Mouse (Mus musculus) heart, embryonic 11.5 days (tissue): Measurements from ENCODE around the gene Bcas2. TPM values are rescaled to one million over a fixed set of nuclear protein-coding genes. Genes with fewer than 3 reads are reported as not detected.
A peak's percentile ranks its signal among the peaks of the same experiment; 100 is the strongest.
"Not testable (repeated sequence)": the region's sequence is repeated elsewhere in the genome, so short reads cannot be mapped to it uniquely, and the experiment has no call there.

Experiments used
- ATAC-seq: fragments of 200-750 bp; cut with Nextera tagmentation; replicated peaks from 2 replicates; pipeline ENCODE4 v1.8.0; 2017; ENCODE audit warnings: moderate library complexity; ENCODE audit not compliant: insufficient number of reproducible peaks, low FRiP score, low TSS enrichment
- H3K27ac ChIP-seq: fragments of 300-500 bp; sonication (generic); 2 replicates; pipeline ENCODE4 v1.5.1; 2014; ENCODE audit warnings: mild to moderate bottlenecking, low read depth, low read length
- H3K27me3 ChIP-seq: fragments of 300-500 bp; sonication (generic); 2 replicates; pipeline ENCODE4 v1.6.1; 2014; ENCODE audit warnings: mild to moderate bottlenecking, low read length, mixed read lengths; ENCODE audit not compliant: control insufficient read depth, insufficient read depth
- H3K36me3 ChIP-seq: fragments of 300-500 bp; sonication (generic); 2 replicates; pipeline ENCODE4 v1.6.1; 2014; ENCODE audit warnings: mild to moderate bottlenecking, low read length, moderate library complexity, mixed read lengths; ENCODE audit not compliant: control insufficient read depth, insufficient read depth
- H3K4me1 ChIP-seq: fragments of 300-500 bp; sonication (generic); 2 replicates; pipeline ENCODE4 v1.6.1; 2014; ENCODE audit warnings: low read length; ENCODE audit not compliant: control insufficient read depth, insufficient read depth
- H3K4me2 ChIP-seq: fragments of 300-500 bp; sonication (generic); 2 replicates; pipeline ENCODE4 v1.6.1; 2014; ENCODE audit warnings: mild to moderate bottlenecking, moderate library complexity
- H3K4me3 ChIP-seq: fragments of 300-500 bp; sonication (generic); 2 replicates; pipeline ENCODE4 v1.5.1; 2014; ENCODE audit warnings: low read depth, low read length
- H3K9ac ChIP-seq: fragments of 300-500 bp; sonication (generic); 2 replicates; pipeline ENCODE4 v1.6.1; 2014; ENCODE audit warnings: mild to moderate bottlenecking, low read depth, low read length, moderate library complexity
- H3K9me3 ChIP-seq: fragments of 300-500 bp; sonication (generic); replicated peaks from 2 replicates; pipeline ENCODE4 v1.6.1; 2016; ENCODE audit warnings: low read length; ENCODE audit not compliant: control insufficient read depth
- WGBS: fragments of 180-500 bp; shearing (Covaris S2); extraction: QIAGEN DNeasy Blood & Tissue Kit; methylation state at CpG from one replicate; pipeline ENCODE4 v1.1.7; 2014; ENCODE audit not compliant: insufficient replicate concordance; 5-methylcytosine and 5-hydroxymethylcytosine counted together
- polyA plus RNA-seq: library from polyadenylated mRNA; unstranded; fragments of >200 nt; fragmentation: Nextera tagmentation; extraction: Ambion mirVana; gene quantifications from 2 replicates; pipeline ENCODE4 v1.2.1, GENCODE M21; 2014

Gene Bcas2
- polyA plus RNA-seq, 1 experiment from 2014 or later: 157 TPM

- no peaks in the 10 kb centered on the region for H3K27me3 ChIP-seq
- H3K9ac ChIP-seq: no peak overlapping the region
- no peak overlapping the region for H3K4me2 ChIP-seq
- H3K9me3 ChIP-seq: no peaks in the 10 kb centered on the region
- H3K4me1 ChIP-seq: peaks cover 8% of the 10 kb centered on the region
- WGBS: 91% methylated on average over 10 of the region's 10 CpGs
- H3K27ac ChIP-seq: no peak overlapping the region
- no peak overlapping the region for H3K4me3 ChIP-seq
- H3K36me3 ChIP-seq: no peaks in the 10 kb centered on the region
- no peak for ATAC-seq
Observed at GRCm38 (mm10) chr3:103133098-103133497, 38.4 kb upstream of the Bcas2 start.

- no peaks in the 10 kb centered on the region for H3K27me3 ChIP-seq
- WGBS: 85% methylated on average over 4 of the region's 4 CpGs
- ATAC-seq: no peak
Observed at GRCm38 (mm10) chr3:103136414-103137077, 34.9 kb upstream of the Bcas2 start.

GRCm38 (mm10) chr3:103139047-103139446 is 32.4 kb upstream of the Bcas2 start:
- Histone ChIP-seq H3K9ac (0 out of 2 replicates have a peak overlapping the region, but pooled peaks have one; percentile 48), H3K4me3 (no peak overlapping the region), H3K36me3 (no peaks in the 10 kb centered on the region), H3K4me2 (0 out of 2 replicates have a peak overlapping the region, but pooled peaks have one; percentile 0), H3K27me3 (no peaks in the 10 kb centered on the region), H3K4me1 (peaks cover 9% of the 10 kb centered on the region), H3K27ac (peak overlapping the region; percentile 74; the same call in 1 of the 2 replicates), H3K9me3 (no peaks in the 10 kb centered on the region)
- WGBS: 47% methylated on average over 8 of the region's 8 CpGs
- no peak for ATAC-seq

More at GRCm38 (mm10) chr3:103136414-103137077, 34.9 kb upstream of the Bcas2 start:
- no peak overlapping the region for H3K4me3 ChIP-seq
- H3K9me3 ChIP-seq: no peaks in the 10 kb centered on the region
- H3K36me3 ChIP-seq: no peaks in the 10 kb centered on the region
- H3K4me1 ChIP-seq: peaks cover 9% of the 10 kb centered on the region
- H3K27ac ChIP-seq: no peak overlapping the region
- H3K4me2 ChIP-seq: no peak overlapping the region
- H3K9ac ChIP-seq: no peak overlapping the region

DNA sequence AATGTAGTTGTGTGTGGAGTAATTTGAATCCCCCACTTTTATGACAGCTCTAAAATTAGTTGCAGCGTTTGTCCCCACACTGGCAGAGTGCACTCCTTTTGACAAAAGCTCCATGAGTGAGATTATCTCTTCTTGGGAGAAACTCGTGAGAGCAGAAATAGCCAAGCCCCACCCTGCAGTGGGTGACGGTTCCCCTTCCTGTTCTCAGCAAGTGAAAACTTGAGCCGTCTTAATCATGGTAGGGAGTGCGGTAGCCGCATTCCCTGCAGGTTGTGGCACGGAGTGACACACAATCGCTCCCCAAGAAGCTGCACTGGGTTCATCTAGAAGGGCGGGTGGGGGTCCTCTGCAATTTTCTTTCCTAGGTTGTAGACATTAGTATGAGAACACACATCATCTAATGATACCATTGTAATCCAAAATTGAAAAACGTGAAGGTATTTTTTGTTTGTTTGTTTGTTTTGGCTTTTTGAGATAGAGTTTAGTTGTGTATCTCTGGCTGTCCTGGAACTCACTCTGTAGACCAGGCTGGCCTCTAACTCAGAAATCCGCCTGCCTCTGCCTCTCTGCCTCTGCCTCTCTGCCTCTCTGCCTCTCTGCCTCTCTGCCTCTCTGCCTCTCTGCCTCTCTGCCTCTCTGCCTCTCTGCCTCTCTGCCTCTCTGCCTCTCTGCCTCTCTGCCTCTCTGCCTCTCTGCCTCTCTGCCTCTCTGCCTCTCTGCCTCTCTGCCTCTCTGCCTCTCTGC is 31.2 kb upstream of the Bcas2 start:
- WGBS: 28% methylated on average over 11 of the region's 11 CpGs
- H3K9me3 ChIP-seq, H3K4me1 ChIP-seq, H3K27me3 ChIP-seq, H3K36me3 ChIP-seq: not testable (repeated sequence)
- Histone ChIP-seq H3K27ac (peak overlapping the region; percentile 74), H3K4me3 (peak overlapping the region; percentile 21; the same call in 1 of the 2 replicates), H3K9ac (peak overlapping the region; percentile 48), H3K4me2 (peak overlapping the region; percentile 59)
- peak; percentile 52; the same call in 1 of the 2 replicates for ATAC-seq

DNA sequence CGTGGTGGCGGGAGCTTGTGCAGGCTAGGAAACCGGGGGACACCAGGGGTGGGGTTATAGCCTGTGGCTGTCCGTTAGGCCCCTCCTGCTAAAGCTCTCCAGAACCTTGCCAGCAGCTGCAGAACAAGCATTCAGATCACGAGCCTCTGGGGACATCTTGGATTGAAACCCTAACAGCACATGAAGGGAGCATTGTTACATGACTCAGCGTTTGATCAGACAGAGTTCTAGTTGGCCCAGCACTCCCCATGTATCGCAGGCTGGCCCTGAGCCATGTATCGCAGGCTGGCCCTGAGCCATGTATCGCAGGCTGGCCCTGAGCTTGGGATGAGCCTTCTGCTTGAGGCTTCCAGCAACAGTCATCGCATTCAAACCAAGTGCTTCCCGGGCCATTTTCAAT is 30.2 kb upstream of the Bcas2 start:
- 85% methylated on average over 11 of the region's 11 CpGs for WGBS
- Histone ChIP-seq H3K4me3 (no peak overlapping the region), H3K36me3 (no peaks in the 10 kb centered on the region), H3K9ac (no peak overlapping the region), H3K4me2 (no peak overlapping the region), H3K9me3 (no peaks in the 10 kb centered on the region), H3K4me1 (peaks cover 9% of the 10 kb centered on the region), H3K27ac (no peak overlapping the region), H3K27me3 (no peaks in the 10 kb centered on the region)
- ATAC-seq: no peak

- Histone ChIP-seq H3K4me3 (no peak overlapping the region), H3K27me3 (no peaks in the 10 kb centered on the region), H3K4me2 (no peak overlapping the region), H3K9ac (no peak overlapping the region), H3K27ac (no peak overlapping the region), H3K9me3 (no peaks in the 10 kb centered on the region), H3K4me1 (peaks cover 9% of the 10 kb centered on the region), H3K36me3 (no peaks in the 10 kb centered on the region)
- ATAC-seq: no peak
- 72% methylated on average over 10 of the region's 10 CpGs for WGBS
Observed at GRCm38 (mm10) chr3:103142366-103142765, 29.1 kb upstream of the Bcas2 start.

- no peak overlapping the region for H3K27ac ChIP-seq
Observed at GRCm38 (mm10) chr3:103145336-103145735, 26.1 kb upstream of the Bcas2 start.

DNA sequence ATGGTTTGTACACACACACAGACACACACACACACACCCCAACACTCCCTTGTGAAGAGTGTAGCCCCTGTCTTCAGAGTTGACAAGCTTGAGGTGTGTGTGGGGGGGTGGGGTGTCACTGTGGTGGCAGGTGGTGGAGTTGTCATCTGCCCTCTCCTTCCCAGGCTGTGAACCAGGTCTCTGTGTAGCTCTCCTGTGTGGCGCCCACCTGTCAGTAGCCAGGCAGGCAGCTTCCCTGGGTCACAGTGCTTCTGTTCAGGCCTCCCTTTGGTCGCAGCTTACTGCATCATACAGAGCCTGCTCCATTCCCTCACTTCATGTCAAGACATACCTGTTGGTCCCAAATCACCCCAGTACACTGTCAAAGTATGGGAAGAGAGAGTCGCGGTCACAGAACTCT is 25.7 kb upstream of the Bcas2 start:
- Histone ChIP-seq H3K9me3 (no peaks in the 10 kb centered on the region), H3K9ac (no peak overlapping the region), H3K4me2 (no peak overlapping the region), H3K27ac (no peak overlapping the region), H3K36me3 (no peaks in the 10 kb centered on the region), H3K27me3 (no peaks in the 10 kb centered on the region), H3K4me3 (no peak overlapping the region), H3K4me1 (no peaks in the 10 kb centered on the region)
- whole genome bisulfite sequencing: 75% methylated on average over 4 of the region's 4 CpGs
- no peak for ATAC-seq

More at GRCm38 (mm10) chr3:103145336-103145735, 26.1 kb upstream of the Bcas2 start:
- 75% methylated on average over 2 of the region's 2 CpGs for WGBS
- no peak for ATAC-seq
- H3K4me2 ChIP-seq: no peak overlapping the region
- no peaks in the 10 kb centered on the region for H3K27me3 ChIP-seq
- H3K36me3 ChIP-seq: no peaks in the 10 kb centered on the region
- H3K4me3 ChIP-seq: no peak overlapping the region
- H3K4me1 ChIP-seq: no peaks in the 10 kb centered on the region
- no peak overlapping the region for H3K9ac ChIP-seq
- no peaks in the 10 kb centered on the region for H3K9me3 ChIP-seq
